Mouse (Mus musculus) left cerebral cortex, adult 18-20 months (tissue): ENCODE results near the gene Fut11. TPM values are rescaled to one million over a fixed set of nuclear protein-coding genes. Genes with fewer than 3 reads are reported as not detected.

Source experiments
- DNase-seq, 2 experiments: peaks; one replicate each; pipeline ENCODE4 v3.0.0; 2021 to 2022; ENCODE audit warnings: low spot score in 2 of 2, mixed read lengths in 1 of 2
- microRNA-seq, 2 experiments: library from miRNA; unstranded; fragments of <30 nt; microRNA quantifications; one replicate each; pipeline ENCODE4 v1.2.0; 2021
- total RNA-seq, 2 experiments: library from RNA; stranded (reverse); gene quantifications; 2 replicates each; pipeline ENCODE4 v1.2.3; 2021

The Fut11 gene
- total RNA-seq, 2 experiments from 2014 or later = 17.2 to 18.0 TPM

DNA sequence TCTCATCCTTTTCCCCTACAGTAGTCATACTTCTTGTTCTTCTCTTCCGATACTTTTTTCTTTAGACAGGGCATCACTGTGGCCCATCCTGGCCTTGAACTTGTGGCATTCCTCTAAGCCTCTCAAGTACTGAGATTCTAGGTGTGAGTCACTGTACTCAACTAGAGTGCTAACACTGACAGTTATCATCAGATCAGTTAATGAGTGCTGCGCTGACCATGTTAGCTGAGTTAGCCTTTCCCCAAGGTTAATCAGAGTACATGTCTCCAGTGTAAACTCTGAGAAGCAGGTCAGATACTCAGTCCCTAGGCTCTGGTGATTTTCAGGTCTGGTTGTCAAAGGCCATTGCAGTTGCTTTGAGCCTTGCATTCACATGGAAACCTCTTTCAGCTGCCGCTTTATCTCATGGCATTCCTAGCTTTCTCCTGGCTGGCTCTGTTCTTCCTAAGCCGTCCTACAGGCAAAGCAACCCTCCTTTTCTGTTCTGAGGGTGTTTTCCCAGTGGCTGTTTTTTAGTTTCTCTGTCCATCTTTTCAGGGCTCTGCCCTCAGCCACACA, 54.8 kb downstream of the Fut11 start:
- DNase-seq = no peak

- no peak for DNase-seq
These were observed 55.7 kb downstream of the Fut11 start for GRCm38 (mm10) chr14:20750503-20750902.

Small RNAs within 50 kb of the gene (microRNA-seq; reads per million reads assigned to microRNA genes)
- gene Mir6946 = 0 to 1.5 reads per million in 2 experiments

Other genes with a start within 250 kb of the Fut11 start
- gene Cfap70, start 242.7 kb upstream of the Fut11 start, total RNA-seq = 1 to 10 TPM; 1.7 to 2.4 TPM
- 10 to 100 TPM; 70.5 to 78.1 TPM for gene Anxa7, start 214.8 kb upstream of the Fut11 start, total RNA-seq
- under 1 TPM; 0.72 to 0.96 TPM for gene Mss51, start 198.1 kb upstream of the Fut11 start, total RNA-seq
- 100 to 1,000 TPM; 282 to 285 TPM for gene Ppp3cb, start 148.4 kb upstream of the Fut11 start, total RNA-seq
- 10 to 100 TPM; 39.4 to 44.2 TPM for gene Usp54, start 53.9 kb upstream of the Fut11 start, total RNA-seq
- gene Myoz1, start 38.4 kb upstream of the Fut11 start, total RNA-seq = not detected
- under 1 TPM; 0.21 to 0.28 TPM for gene Synpo2l, start 26.6 kb upstream of the Fut11 start, total RNA-seq
- 100 to 1,000 TPM; 102 to 110 TPM for gene Sec24c, start 20.7 kb upstream of the Fut11 start, total RNA-seq
- 10 to 100 TPM; 47.0 to 55.4 TPM for gene Chchd1, start 8.0 kb downstream of the Fut11 start, total RNA-seq
- gene Zswim8, start 12.6 kb downstream of the Fut11 start, total RNA-seq = 100 to 1,000 TPM; 151 to 155 TPM
- 10 to 100 TPM; 16.4 to 16.8 TPM for gene Ndst2, start 39.6 kb downstream of the Fut11 start, total RNA-seq
- 100 to 1,000 TPM; 315 to 361 TPM for gene Camk2g, start 99.1 kb downstream of the Fut11 start, total RNA-seq
- 1 to 10 TPM; 7.7 to 8.2 TPM for gene Plau, start 141.7 kb downstream of the Fut11 start, total RNA-seq
- 10 to 100 TPM; 21.7 to 26.0 TPM for gene Vcl, start 234.4 kb downstream of the Fut11 start, total RNA-seq